Mouse (Mus musculus) bone marrow macrophage, adult 2 months (primary cell): ENCODE results near the gene Elmsan1.

Experiments used
- CTCF ChIP-seq: IDR thresholded peaks from 2 replicates; pipeline ENCODE4 v1.5.1; 2012; ENCODE audit warnings: low read depth, mild to moderate bottlenecking, low read length, moderate library complexity
- POLR2A ChIP-seq: IDR thresholded peaks from 2 replicates; pipeline ENCODE4 v1.6.1; 2012; ENCODE audit warnings: mild to moderate bottlenecking, low read depth, low read length, borderline replicate concordance

- TF ChIP-seq CTCF (no peak), POLR2A (no peak)
Observed at GRCm38 (mm10) chr12:84235981-84236752, 17.5 kb upstream of the Elmsan1 start.
